Mouse (Mus musculus) intestine, postnatal 0 days (tissue): ENCODE results near the gene Calhm3. TPM values are rescaled to one million over a fixed set of nuclear protein-coding genes. Genes with fewer than 3 reads are reported as not detected.

Experiments used
- ATAC-seq: fragments of 200-750 bp; cut with Nextera tagmentation; 2 replicates; pipeline ENCODE4 v1.8.0; 2017; ENCODE audit warnings: mild to moderate bottlenecking, moderate TSS enrichment, moderate library complexity
- H3K27ac ChIP-seq: fragments of 300-500 bp; sonication (generic); 2 replicates; pipeline ENCODE4 v1.5.1; 2014; ENCODE audit warnings: mild to moderate bottlenecking, low read depth, low read length, moderate library complexity
- H3K27me3 ChIP-seq: fragments of 300-500 bp; sonication (generic); replicated peaks from 2 replicates; pipeline ENCODE4 v1.6.1; 2014; ENCODE audit warnings: low read length, mixed read lengths; ENCODE audit not compliant: control insufficient read depth, insufficient read depth
- H3K36me3 ChIP-seq: fragments of 300-500 bp; sonication (generic); 2 replicates; pipeline ENCODE4 v1.6.1; 2014; ENCODE audit warnings: mild to moderate bottlenecking, moderate library complexity; ENCODE audit not compliant: control insufficient read depth, insufficient read depth
- H3K4me1 ChIP-seq: fragments of 300-500 bp; sonication (generic); replicated peaks from 2 replicates; pipeline ENCODE4 v1.6.1; 2014; ENCODE audit warnings: antibody characterized with exemption, low read length, mixed read lengths; ENCODE audit not compliant: control insufficient read depth, insufficient read depth
- H3K4me2 ChIP-seq: fragments of 300-500 bp; sonication (generic); replicated peaks from 2 replicates; pipeline ENCODE4 v1.6.1; 2014; ENCODE audit warnings: low read depth, mild to moderate bottlenecking, moderate library complexity
- H3K4me3 ChIP-seq: fragments of 300-500 bp; sonication (generic); 2 replicates; pipeline ENCODE4 v1.5.1; 2014; ENCODE audit warnings: low read depth, low read length
- H3K9ac ChIP-seq: fragments of 300-500 bp; sonication (generic); 2 replicates; pipeline ENCODE4 v1.6.1; 2014; ENCODE audit warnings: mild to moderate bottlenecking, low read depth, low read length
- H3K9me3 ChIP-seq: fragments of 300-500 bp; sonication (generic); 2 replicates; pipeline ENCODE4 v1.6.1; 2016; ENCODE audit warnings: mixed run types; ENCODE audit not compliant: control insufficient read depth
- CTCF ChIP-seq: sonication (generic); IDR thresholded peaks from 2 replicates; pipeline ENCODE4 v1.5.1; 2016; ENCODE audit warnings: low read depth, mild to moderate bottlenecking, control low read depth, antibody characterized with exemption, moderate library complexity
- WGBS: fragments of 180-500 bp; shearing (Covaris S2); extraction: QIAGEN DNeasy Blood & Tissue Kit; methylation state at CpG from one replicate; pipeline ENCODE4 v1.1.7; 2014; 5-methylcytosine and 5-hydroxymethylcytosine counted together
- polyA plus RNA-seq: library from polyadenylated mRNA; unstranded; fragments of >200 nt; fragmentation: Nextera tagmentation; extraction: Ambion mirVana; gene quantifications from 2 replicates; pipeline ENCODE4 v1.2.1, GENCODE M21; 2015

Gene Calhm3
- polyA plus RNA-seq, 1 experiment from 2014 or later: 0.95 TPM

DNA sequence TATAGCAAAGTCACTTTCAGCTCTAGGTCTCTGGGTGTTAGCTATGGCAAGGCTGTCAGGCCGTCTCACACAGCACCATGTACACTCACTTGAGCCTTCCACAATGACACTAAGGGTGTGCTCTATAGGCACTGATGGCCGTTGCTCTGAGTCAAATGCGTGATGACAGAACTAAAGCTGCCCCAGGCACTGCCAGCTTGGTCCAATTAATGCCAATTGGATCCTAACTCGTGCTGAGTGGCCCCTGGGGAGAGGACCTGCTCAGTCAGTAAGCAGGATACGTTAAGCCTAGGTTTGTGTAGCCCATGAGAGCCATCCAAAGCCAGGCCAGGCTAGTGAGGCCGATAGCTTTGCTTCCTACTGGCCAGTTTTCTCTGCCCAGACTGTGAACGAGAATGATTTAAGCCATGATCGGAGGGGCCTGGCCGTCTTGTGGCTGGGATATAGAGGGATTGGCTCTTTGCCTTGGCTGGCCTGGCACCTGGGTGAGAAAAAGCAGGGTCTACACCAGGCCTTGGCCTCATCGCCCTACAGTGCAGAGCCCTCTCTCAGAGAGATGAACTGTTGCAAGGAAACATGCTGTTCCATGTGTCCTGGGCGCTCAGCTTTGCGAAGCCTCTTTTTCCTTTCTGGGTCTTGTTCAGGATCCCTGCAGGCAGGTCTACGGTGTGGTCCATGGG, 41.2 kb upstream of the Calhm3 start:
- Histone ChIP-seq H3K36me3 (no peaks in the 10 kb centered on the region), H3K27ac (no peak overlapping the region)
- no peak for TF ChIP-seq CTCF

DNA sequence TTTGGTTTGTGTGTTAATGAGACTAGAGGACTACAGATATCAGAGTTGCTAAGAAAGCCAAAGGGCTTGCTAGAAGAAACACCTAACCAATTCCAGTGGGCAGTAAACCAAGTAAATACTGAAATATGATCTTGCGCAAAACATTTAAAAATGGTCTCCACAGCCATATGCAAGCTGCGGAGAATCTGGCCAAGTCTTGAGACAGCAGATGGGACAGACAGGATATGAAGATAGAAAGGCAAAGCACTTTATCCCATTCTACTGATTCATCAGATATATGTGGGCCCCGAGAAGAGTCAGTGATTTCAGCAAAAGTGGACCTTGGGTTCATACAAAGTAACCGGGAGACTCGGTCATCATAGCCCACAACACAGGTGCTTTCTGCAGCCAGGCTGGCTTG, 34.6 kb upstream of the Calhm3 start:
- Histone ChIP-seq H3K9me3 (no peaks in the 10 kb centered on the region), H3K36me3 (no peaks in the 10 kb centered on the region), H3K27me3 (no peaks in the 10 kb centered on the region), H3K4me3 (no peak overlapping the region), H3K4me2 (no peak overlapping the region), H3K9ac (no peak overlapping the region), H3K4me1 (no peaks in the 10 kb centered on the region), H3K27ac (no peak overlapping the region)
- ATAC-seq: no peak
- no peak for TF ChIP-seq CTCF
- 92% methylated on average over 5 of the region's 5 CpGs for WGBS

More for the DNA sequence above, 41.2 kb upstream of the Calhm3 start:
- H3K4me2 ChIP-seq: no peak overlapping the region
- no peaks in the 10 kb centered on the region for H3K27me3 ChIP-seq
- H3K9ac ChIP-seq: no peak overlapping the region
- H3K4me3 ChIP-seq: no peak overlapping the region
- 83% methylated on average over 13 of the region's 13 CpGs for WGBS
- no peak for ATAC-seq
- H3K4me1 ChIP-seq: 0 out of 2 replicates have a peak, but pooled peaks cover 2% of the 10 kb centered on the region
- no peaks in the 10 kb centered on the region for H3K9me3 ChIP-seq

DNA sequence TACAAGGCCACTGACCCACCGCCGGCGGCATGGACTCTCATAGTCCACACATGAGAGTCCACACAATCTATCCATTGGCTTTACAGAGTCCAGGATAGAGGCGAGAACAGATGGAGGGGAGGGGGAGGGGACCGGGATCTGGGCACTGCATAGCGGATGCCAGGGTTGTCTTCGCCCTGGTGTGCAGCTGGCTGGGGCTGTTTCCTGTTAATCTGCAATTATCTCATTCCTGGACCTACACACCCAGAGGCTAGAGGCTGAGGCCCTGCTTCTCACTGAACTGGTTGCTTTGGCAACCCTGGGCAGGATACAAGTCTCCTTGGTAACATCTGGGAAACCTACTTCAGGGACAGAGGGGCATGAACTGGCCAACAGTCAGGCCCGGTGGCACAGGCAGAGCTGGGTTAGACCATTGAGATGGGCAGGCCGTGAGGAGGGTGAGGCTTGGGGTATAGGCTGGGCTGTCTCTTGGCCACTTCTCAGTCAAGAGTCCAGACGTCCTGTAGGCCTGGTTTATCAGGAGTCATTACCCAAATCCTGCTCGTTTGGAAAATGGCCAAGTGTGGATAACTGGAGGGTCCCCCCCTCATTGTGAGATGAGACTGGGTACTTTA, 31.1 kb upstream of the Calhm3 start:
- Histone ChIP-seq H3K9ac (no peak overlapping the region), H3K27ac (no peak overlapping the region), H3K4me3 (no peak overlapping the region), H3K9me3 (no peaks in the 10 kb centered on the region), H3K4me1 (no peaks in the 10 kb centered on the region), H3K4me2 (no peak overlapping the region), H3K27me3 (no peaks in the 10 kb centered on the region), H3K36me3 (no peaks in the 10 kb centered on the region)
- WGBS: 76% methylated on average over 11 of the region's 11 CpGs
- no peak for ATAC-seq
- no peak for TF ChIP-seq CTCF

DNA sequence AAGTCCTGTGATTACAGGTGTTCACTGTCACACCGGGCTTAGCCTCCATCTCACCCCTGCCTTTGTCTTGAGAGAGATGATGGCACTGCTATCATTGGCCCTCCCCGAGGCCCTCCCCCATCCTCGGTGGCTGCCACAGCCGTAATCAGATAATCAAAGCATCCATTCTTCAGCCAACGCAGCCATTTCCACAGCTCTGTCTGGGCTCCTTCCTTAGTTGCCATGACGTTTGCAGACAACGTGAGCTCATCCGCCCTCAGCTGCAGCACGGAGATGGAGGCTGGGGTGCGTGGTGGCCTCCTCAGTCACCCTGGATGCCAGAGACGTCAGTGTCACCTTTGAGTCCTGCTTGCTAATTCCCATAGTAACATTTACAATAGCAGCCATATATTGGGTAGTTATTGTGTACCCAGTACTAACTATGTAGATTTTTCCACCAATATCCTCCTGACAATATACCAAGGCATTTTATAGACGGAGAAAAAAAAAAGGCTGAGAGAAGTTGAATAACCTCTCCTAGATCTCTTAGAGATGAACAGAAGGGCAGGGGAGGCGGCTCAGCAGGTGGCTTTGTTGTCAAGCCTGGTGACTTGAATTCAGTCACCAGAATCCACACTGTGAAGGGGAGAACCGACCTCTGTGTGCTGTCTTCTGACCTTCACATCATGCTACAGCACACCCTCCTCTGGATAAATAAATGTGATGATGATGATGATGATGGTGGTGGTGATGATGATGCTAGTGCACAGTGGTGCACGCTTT, 29.1 kb upstream of the Calhm3 start:
- H3K4me2 ChIP-seq: no peak overlapping the region
- 48% methylated on average over 15 of the region's 15 CpGs for WGBS
- H3K36me3 ChIP-seq: no peaks in the 10 kb centered on the region
- H3K27me3 ChIP-seq: no peaks in the 10 kb centered on the region
- H3K27ac ChIP-seq: no peak overlapping the region
- no peak for ATAC-seq
- no peaks in the 10 kb centered on the region for H3K4me1 ChIP-seq
- TF ChIP-seq CTCF: no peak
- H3K9me3 ChIP-seq: no peaks in the 10 kb centered on the region
- H3K4me3 ChIP-seq: no peak overlapping the region
- no peak overlapping the region for H3K9ac ChIP-seq

DNA sequence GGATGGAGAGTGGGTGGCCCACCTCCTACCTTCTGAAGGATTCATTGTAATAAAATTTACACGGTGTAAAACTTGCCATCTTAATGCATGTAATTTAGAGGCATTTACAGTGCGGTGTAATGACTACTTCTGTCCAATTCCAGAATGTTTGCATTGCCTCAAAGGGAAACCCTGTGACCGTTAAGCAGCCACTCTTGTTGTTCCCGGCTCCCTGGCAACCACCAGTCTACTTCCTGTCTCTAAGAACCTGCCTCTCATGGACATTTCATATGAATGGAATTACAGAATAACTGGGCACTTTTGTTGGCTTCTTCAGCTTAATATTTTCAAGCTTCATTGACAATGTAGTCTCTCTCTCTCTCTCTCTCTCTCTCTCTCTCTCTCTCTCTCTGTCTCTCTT, 27.2 kb upstream of the Calhm3 start:
- Histone ChIP-seq H3K9ac (no peak overlapping the region), H3K27me3 (peaks cover 4% of the 10 kb centered on the region), H3K4me2 (no peak overlapping the region), H3K9me3 (no peaks in the 10 kb centered on the region), H3K27ac (no peak overlapping the region), H3K4me1 (no peaks in the 10 kb centered on the region), H3K36me3 (no peaks in the 10 kb centered on the region), H3K4me3 (no peak overlapping the region)
- 47% methylated on average over 4 of the region's 4 CpGs for WGBS
- no peak for TF ChIP-seq CTCF
- ATAC-seq: no peak

DNA sequence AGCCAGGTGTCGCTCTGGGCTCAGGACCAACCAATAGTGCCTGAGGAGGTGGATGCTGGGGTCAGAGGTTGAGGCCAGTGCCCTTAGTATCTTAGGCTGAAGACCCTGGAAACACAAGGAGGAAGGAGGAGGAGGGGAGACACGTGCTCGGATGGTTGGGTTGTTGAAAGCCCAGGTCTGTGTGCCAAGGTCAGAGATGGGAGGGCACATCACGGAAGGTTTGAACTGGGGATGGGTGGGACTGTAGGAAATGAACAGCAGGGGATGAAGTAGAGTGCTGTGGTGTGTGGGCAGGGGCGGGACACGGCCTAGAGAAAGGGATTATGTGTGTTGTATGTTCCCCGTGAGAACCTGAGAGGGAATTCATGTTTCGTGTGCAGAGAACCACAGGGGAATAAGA, 26.7 kb upstream of the Calhm3 start:
- peaks cover 9% of the 10 kb centered on the region for H3K27me3 ChIP-seq
- TF ChIP-seq CTCF: no peak
- H3K9me3 ChIP-seq: no peaks in the 10 kb centered on the region
- no peak for ATAC-seq
- WGBS: 75% methylated on average over 8 of the region's 8 CpGs
- H3K27ac ChIP-seq: no peak overlapping the region
- no peak overlapping the region for H3K4me2 ChIP-seq
- no peaks in the 10 kb centered on the region for H3K36me3 ChIP-seq
- no peak overlapping the region for H3K9ac ChIP-seq
- no peaks in the 10 kb centered on the region for H3K4me1 ChIP-seq
- no peak overlapping the region for H3K4me3 ChIP-seq
